Mouse (Mus musculus) induced T-regulatory cell, adult 2 months (primary cell): ENCODE data around the gene Gm20388.

ENCODE experiments used
- DNase-seq: peaks from one replicate; pipeline ENCODE4 v3.0.0-alpha.2; 2012; ENCODE audit warnings: low read depth

Gm20388 gene

GRCm38 (mm10) chr8:121932668-121933520, 2022.3 kb downstream of the Gm20388 start:
- no peak for DNase-seq

GRCm38 (mm10) chr8:121934506-121934905, 2023.9 kb downstream of the Gm20388 start:
- peak; percentile 47 for DNase-seq

GRCm38 (mm10) chr8:121934923-121935322, 2024.3 kb downstream of the Gm20388 start:
- no peak for DNase-seq

- DNase-seq = no peak
Observed at GRCm38 (mm10) chr8:121935341-121936294, 2025.0 kb downstream of the Gm20388 start.

- no peak for DNase-seq
Observed at GRCm38 (mm10) chr8:121936391-121936790, 2025.8 kb downstream of the Gm20388 start.

- DNase-seq = no peak
Observed at GRCm38 (mm10) chr8:121938732-121939131, 2028.1 kb downstream of the Gm20388 start.

- no peak for DNase-seq
Observed at GRCm38 (mm10) chr8:121943057-121943540, 2032.5 kb downstream of the Gm20388 start.

- DNase-seq = no peak
Observed at GRCm38 (mm10) chr8:121943716-121944115, 2033.1 kb downstream of the Gm20388 start.

- no peak for DNase-seq
Observed at GRCm38 (mm10) chr8:121944831-121945230, 2034.2 kb downstream of the Gm20388 start, which contains the start of gene Car5a. Car5a (minus strand) TSS chr8:121944904.

- no peak for DNase-seq
Observed at GRCm38 (mm10) chr8:121946351-121946750, 2035.7 kb downstream of the Gm20388 start.

GRCm38 (mm10) chr8:121947047-121947752, 2036.6 kb downstream of the Gm20388 start:
- no peak for DNase-seq

GRCm38 (mm10) chr8:121947753-121948141, 2037.1 kb downstream of the Gm20388 start:
- peak; percentile 88 for DNase-seq

GRCm38 (mm10) chr8:121948321-121949145, 2037.9 kb downstream of the Gm20388 start:
- DNase-seq = peak; percentile 66

- DNase-seq = no peak
Observed at GRCm38 (mm10) chr8:121949222-121949800, 2038.7 kb downstream of the Gm20388 start, which contains the start of gene Banp. Banp (plus strand) TSS chr8:121949750.

GRCm38 (mm10) chr8:121949941-121950748, 2039.5 kb downstream of the Gm20388 start:
- DNase-seq = peak; percentile 99

- DNase-seq = peak; percentile 67
Observed at GRCm38 (mm10) chr8:121950749-121951655, 2040.4 kb downstream of the Gm20388 start.

GRCm38 (mm10) chr8:121951656-121952009, 2041.0 kb downstream of the Gm20388 start:
- DNase-seq = no peak

- DNase-seq = no peak
Observed at GRCm38 (mm10) chr8:121952122-121952521, 2041.5 kb downstream of the Gm20388 start.
